Mouse (Mus musculus) brain, embryonic 14.5 days (tissue): ENCODE results near the gene Creb3l2.

Experiments
- CTCF ChIP-seq: fragments of 200-500 bp; IDR thresholded peaks from 2 replicates; pipeline ENCODE4 v1.5.1; 2012; ENCODE audit warnings: inconsistent platforms, mild to moderate bottlenecking, moderate library complexity, borderline replicate concordance; ENCODE audit not compliant: insufficient read depth, insufficient read length; ENCODE audit errors: extremely low read depth
- POLR2A ChIP-seq: fragments of 200-500 bp; IDR thresholded peaks from 2 replicates; pipeline ENCODE4 v1.6.1; 2012; ENCODE audit warnings: mild to moderate bottlenecking, inconsistent platforms, borderline replicate concordance; ENCODE audit not compliant: poor library complexity, insufficient read depth, insufficient read length, severe bottlenecking; ENCODE audit errors: extremely low read depth

DNA sequence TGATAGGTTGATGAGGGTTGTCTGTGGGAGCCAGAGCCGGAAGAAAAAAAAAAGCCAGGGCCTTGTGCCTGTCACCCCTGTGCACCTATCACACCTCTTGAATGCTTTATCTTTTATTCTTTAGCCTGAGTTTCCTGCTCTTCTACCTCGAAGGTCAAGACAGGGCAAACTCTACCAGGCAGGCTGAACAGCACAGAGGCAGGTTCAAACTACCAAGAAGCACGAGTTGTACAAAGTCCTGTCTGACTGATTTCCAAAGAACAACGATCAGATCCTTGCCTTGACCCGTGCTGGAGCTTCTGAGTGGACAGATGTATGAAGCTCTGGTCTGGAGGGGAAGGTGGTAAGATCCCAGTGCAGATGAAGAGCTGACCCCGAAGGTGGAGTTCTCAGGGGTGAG, 20.8 kb downstream of the Creb3l2 start:
- no peak for TF ChIP-seq POLR2A
- TF ChIP-seq CTCF: no peak
